Mouse (Mus musculus): ENCODE measurements at regions not wholly inside any gene's neighbourhood (a gene's known extent, or its start where the extent isn't known, plus 50 kb on each side); places are given as distances from the start of the nearest gene placed in this dataset.
A peak's percentile ranks its signal among the peaks of the same experiment; 100 is the strongest.

DNA sequence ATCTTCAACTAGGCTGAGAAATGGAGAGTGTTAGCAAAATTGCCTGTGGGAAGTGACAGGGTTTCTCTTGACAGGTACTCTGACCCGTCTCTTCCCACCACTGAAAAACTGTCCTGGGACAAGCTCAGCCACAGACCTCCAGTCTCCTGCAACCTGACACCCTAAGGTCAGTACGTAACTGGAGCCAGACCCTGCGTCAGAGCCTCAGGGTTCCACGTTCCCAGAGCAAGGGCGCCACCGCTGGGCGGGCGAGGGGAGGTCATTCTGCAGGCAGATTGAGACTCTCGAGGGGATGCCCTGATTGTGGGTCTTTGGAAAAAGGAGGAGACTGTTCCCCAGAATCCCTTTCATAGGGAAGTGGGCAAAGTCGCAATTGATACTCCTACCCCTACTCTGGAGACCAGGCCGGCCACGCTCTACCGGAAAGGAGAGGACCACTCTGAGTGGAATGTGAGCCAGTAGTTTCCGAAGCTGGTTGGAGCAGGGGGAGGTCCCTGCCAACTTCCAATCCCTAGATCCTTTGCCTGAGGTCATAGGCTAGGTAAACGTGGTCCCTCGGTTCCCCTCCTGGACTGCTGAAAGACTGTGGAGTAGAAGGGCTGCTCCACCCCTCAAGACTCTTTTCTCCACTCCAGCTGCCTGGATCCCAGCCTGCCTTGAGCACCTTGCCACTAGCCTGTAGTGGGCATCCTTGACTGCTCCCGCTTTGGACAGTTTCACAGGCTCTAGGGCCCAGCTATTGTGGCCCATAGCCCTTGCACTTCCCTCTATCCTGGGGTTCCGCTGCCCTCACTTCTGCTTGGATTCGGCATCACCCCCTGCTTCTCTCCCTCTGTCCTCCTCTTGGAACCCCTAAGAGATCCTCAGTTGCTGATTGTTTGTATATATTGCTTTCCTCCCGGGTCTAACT is 61.0 kb upstream of the Lpcat1 start:
- DNase-seq: peak in 1 of 2 experiments; percentile 6

DNA sequence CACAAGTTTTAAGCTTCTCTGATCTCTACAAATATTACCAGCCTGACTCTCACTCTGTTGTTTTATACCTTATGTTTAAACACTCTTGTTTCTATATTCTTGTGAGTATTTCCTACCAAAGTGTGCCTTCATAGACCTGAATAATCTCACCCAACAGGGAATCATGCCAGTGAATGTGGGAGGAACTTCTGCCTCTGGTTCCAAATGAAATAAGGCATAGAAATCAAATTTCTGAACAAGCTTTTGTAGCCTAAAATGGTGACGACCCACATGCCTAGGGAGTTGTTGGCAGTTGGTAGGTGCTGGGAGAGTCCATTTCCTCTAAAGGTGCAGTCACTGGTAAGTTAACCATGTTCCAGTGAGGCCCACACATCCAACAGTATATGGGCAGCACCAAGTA is 66.1 kb upstream of the Lpcat1 start:
- DNase-seq: no peak

DNA sequence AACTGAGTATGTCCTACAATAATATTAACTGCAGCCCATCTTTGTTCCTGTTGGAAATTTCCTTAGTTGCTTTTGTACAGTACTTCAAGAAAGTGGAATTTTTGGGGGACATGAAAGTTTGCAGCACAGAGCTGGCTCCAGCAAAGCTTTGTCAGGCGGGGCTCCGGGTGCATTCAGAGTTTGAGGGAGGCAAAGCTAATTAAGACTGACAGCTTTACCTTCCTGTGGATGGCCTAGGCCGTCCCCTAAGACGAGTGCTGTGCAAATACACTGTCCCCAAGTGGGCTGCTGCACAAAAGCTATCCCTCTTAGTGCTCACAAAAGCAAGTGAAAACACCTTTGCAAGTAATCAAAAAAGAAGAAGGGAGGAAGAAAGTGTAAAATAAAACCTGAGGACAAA is 68.7 kb upstream of the Ndufs6 start:
- DNase-seq: no peak

GRCm38 (mm10) chr13:73395856-73396255 is 67.5 kb upstream of the Ndufs6 start:
- DNase-seq: no peak

DNA sequence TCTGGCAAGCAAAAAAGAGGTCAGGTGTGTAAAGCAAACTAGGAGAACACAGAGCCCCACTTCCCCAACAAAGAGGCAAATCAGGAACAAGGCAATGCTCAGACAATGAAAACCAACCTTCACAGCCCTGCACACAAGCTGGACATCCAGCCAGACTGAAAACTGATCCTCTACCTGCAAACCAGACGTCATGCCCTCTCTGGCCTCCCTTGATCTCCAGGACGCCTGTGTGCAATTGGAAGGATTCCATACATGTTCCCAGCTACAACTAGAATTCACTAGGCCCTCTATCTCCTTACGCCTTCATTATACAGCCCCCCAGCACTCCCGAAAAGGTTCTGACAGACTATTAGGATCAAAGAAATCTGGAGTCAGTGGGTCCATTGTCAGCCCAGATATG is 60.7 kb upstream of the Ndufs6 start:
- DNase-seq: no peak

DNA sequence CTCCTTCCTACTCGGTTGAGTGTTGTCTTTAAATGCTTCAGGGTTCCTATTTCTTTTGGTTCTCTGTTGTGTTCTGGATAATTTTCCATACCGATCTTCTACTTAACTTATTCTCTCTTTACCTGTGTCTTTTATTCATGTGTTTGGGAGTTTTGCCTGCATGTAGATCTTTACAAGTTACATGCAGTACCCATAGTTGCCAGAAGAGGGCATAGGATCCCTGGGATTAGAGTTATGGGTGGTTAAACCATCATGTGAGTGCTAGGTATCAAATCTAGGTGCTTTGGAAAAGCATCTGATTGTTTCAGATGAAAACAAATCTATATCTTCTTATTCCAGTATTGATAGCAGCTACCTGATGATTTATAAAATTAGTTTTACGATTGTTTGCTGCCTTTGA is 55.2 kb upstream of the Ndufs6 start:
- peak in 1 of 2 experiments; percentile 3 for DNase-seq
